Mouse (Mus musculus): Measurements from ENCODE around the gene Gm21905.

- no peak for TF ChIP-seq CTCF (IDR thresholded peaks at IDR 0.05; ENCODE audit: control insufficient read depth, insufficient read depth, low read length)
- TF ChIP-seq POLR2A (IDR thresholded peaks at IDR 0.05; ENCODE audit: borderline replicate concordance, control insufficient read depth, low read depth, low read length), result no peak
These were observed 47.3 kb downstream of the Gm21905 start for GRCm38 (mm10) chr5:67898921-67899320.

All from bone marrow, adult 2 months (tissue).